Mouse (Mus musculus) stomach, postnatal 0 days (tissue): Measurements from ENCODE around the gene 1810043G02Rik.

Experiments used
- CTCF ChIP-seq: IDR thresholded peaks from 2 replicates; pipeline ENCODE4 v1.5.1; 2016; ENCODE audit warnings: antibody characterized with exemption, low read depth, mild to moderate bottlenecking, moderate library complexity
- EP300 ChIP-seq: optimal IDR thresholded peaks from 2 replicates; pipeline ENCODE3; 2016; ENCODE audit warnings: antibody characterized with exemption

GRCm38 (mm10) chr10:78002316-78002715 is 24.0 kb downstream of the 1810043G02Rik start:
- TF ChIP-seq CTCF, result no peak
- no peak for TF ChIP-seq EP300
